Mouse (Mus musculus) frontal cortex, postnatal 25 days (tissue): ENCODE measurements around the gene Nsmf.

ENCODE experiments used
- DNase-seq, 2 experiments: peaks; one replicate each; pipeline ENCODE4 v3.0.0; 2022; ENCODE audit warnings: low spot score in 2 of 2

The Nsmf gene

DNA sequence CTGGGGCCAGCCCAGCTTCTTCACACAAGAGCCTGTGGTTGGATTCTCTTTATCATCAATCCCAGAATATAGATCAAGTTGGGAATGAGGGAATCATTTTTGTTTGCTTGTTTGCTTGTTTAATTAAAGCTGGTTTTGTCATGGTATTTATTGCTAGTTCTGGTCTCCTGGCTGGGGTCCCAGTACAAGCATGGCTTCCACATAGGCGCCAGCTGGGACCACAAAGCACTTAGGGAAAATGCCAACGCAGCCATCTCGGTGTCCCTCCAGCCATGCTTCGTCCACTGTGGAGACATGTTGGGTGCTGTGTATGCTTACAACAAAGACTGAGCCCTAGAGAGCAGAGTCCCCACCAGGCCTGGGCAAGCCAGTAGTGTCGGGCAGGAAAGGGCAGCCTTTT is 31.4 kb downstream of the Nsmf start:
- DNase-seq: no peak

GRCm38 (mm10) chr2:25087842-25088241 is 33.7 kb downstream of the Nsmf start:
- DNase-seq: no peak

DNA sequence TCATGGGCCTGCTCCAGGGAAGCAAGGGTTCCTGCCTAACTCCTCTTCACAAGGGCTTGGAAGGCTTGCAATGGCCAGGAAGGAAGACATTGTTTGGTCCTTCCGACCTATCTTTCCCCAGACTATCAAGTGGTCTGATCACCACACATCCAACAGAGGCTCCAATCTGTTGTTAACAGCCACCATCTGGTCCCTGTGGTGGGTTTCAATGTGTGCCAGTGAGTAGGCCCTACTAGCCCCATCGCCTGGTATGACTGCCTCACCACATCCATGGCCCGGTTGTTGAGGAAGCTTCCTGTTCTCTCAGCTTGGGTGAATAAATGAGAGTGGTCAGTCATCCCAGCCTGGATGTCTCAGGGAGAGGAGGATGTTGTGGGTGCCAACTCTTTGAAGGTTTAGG is 34.5 kb downstream of the Nsmf start:
- no peak for DNase-seq

DNA sequence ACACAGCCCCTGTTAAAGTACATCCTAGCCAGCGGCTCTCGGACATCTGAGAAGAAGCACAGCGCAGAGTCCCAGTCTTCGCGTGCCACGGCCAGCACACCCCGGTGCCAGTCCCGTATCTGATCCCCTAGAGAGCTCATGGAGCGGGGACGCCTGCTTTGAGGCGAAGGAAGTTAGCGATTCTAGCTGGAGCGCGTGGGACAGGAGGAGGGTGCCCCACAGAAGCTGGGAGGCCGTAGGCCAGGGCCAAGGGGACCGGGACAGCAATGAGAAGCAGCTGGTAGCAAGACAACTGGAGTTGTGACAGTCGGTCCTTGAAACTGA is 40.6 kb downstream of the Nsmf start:
- DNase-seq: no peak

GRCm38 (mm10) chr2:25095109-25095850 is 41.1 kb downstream of the Nsmf start, which contains the start of gene Noxa1:
Gene Noxa1 (minus strand): TSS chr2:25095149.
- DNase-seq: no peak

DNA sequence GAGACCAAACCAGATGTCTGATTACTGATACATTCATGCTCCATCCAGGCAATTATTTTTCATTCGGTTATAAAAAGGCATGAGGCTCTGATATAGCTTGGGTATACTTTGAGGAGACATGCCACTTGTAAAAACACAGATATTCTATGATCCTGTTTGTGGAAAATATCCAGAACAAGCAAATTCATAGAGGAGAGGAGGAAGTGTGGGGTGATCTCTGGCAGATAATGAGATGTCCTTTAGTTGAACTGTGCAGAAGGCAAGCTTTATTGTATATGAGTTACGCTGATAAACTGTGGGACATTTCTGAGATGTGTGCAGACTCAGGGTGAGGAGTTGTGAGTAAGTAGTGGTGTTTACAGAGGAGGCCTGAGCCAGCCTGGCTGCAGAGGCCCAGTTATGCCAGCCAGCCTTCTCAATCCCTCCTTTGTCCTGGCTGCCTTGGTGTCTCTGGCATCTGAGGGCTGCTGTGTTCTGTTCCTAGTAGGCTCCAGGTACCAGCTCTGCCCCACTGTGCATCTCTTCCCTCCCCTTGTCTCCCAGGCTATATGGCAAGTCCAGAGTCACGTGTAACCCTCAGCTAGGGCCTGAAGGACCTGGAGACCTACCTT is 44.0 kb downstream of the Nsmf start:
- DNase-seq: no peak

DNA sequence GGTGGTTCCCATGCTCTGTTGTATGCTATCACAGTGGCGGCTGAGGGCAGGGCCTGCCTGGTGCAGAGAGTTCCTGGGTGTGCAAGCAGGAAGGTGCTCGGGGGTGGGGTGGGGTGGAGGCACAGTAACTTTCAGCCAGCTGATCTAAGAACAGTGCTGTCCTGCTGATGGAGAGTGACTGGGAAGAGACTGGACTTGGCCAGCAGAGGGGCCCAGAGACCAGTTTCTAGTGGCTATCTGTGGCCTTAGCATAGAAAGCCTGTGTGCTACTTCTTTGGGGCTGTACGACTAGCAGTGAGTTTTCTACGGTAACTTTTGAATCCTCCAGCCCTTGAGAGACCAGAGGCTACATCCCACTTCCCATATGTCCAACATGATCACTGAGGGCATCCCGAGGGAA is 44.8 kb downstream of the Nsmf start:
- DNase-seq: peak; percentile 12 to 21

GRCm38 (mm10) chr2:25099703-25100102 is 45.5 kb downstream of the Nsmf start:
- no peak for DNase-seq

DNA sequence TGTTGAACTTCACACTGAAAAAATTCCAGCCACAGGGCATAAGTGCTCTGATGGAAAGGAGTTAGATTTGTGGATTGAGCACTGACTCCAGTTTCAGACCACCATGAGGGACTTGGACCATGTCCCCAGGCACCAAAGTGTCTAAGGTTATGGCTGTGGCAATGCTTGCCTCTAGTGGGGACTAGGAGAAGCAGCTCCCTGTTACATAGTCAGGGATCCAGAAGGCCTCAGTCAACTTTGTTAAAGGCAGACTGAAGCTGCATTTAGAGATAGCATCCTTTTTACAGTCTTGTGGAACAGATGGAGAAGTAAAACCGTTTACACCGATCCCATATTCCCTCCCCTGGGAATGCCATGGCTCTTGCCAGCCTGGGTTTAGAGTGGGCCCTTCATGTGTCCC is 50.0 kb downstream of the Nsmf start:
- no peak for DNase-seq

GRCm38 (mm10) chr2:25106045-25106444 is 51.9 kb downstream of the Nsmf start:
- no peak for DNase-seq

DNA sequence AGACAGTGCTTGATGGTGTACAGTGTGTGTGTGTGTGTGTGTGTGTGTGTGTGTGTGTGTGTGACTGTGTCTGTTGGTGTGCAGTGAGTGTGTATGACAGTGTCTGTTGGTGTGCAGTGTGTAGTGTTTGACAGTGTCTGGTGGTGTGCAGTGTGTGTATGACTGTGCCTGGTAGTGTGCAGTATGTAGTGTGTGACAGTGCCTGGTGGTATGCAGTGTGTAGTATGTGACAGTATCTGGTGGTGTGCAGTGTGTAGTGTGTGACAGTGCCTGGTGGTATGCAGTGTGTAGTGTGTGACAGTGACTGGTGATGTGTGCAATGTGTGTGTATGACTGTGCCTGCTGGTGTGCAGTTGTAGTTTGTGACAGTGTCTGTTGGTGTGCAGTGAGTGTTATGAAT is 55.3 kb downstream of the Nsmf start:
- no peak for DNase-seq

DNA sequence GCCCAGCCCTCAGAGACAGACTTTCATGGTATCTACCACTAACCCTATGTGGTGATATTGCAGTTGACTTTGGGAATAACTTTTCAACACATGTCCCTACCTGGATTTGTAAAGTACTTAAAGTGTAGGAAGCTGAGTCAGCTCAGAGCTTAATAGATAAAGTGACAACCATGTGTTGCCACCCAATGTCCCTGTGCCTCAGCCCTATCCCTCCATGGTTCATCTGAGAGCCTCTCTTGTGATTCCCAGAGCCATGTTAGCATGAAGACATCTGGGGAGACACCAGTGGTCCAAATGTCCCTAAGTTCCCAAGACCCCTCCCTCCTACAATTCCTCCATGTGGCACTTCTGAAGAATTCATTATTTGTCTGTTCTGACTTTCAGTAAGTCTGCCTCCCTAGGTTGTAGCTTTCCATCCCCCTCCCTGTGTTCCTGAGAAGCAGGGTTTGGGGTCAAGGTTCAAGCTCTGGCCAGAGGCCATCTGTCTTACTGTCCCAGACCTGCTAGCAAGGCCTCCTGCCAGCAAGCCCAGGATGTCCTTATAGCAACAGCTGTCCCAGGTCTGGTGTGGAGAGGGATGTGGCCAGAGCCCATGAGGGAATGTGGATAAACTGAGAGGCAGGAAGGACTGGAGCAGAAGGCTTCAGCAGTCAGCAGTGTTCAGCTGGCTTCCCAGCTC is 56.5 kb downstream of the Nsmf start:
- no peak for DNase-seq

- DNase-seq: no peak
Measured at GRCm38 (mm10) chr2:25111184-25111791, 57.1 kb downstream of the Nsmf start.
